Mouse (Mus musculus): Measurements from ENCODE around the gene Katnal1.

Gene Katnal1

DNA sequence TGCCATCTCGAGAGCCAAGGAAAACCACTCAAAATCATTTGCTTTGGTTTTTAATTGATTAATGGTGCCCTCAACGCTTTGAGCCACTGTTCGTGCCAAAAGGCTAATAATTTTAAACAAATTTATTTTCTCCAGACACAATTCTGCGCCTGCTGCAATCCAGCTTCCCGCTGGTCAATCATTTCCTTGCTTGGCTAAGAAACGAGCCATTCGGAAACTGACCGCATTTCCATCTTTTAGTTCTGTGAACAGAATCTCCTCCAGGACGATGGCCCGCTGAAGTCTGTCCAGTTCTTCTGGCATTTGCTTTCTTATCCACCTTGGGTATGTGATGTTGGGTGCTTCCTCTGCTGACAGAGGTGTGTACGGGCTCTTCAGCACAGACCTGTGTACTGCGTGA lies 4.5 kb downstream of the Katnal1 start:
- DNase-seq: no peak

DNA sequence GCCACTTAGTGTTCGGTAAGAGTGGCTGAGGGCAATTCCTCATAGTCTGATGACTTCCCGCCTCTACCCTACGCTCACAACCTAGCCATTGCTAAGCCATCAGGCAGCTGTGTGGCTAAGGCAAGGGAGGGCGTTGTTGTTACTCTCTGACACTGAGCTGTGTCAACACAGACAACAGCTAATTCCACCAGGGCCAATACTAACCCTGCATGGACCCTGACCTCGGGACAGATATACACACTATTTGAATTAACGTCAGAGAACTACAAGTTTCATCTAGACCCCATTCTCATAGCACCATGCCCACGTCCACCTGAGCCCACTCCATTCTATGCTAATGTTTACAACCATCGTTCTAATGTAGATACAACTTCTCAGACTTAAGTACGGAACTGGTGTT lies 5.1 kb downstream of the Katnal1 start:
- DNase-seq: no peak

DNA sequence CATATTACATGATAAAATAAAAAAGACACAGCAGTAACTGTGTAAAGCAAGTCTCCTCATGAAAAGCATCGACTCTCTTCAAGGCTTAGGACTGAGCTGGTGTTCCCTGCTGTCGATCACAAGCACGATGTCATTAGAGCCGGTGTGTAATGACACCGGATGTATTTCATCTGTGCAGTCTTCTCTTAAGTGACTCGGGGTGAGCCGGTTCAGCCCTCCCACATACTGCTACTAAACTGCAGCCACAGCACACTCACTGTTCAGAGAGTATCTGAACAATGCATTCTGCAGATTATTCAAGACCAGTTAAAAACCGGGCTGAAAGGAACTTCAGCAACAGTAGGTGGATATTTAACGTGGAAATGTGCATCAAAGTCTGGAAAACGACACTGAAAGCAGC lies 5.7 kb downstream of the Katnal1 start:
- no peak for DNase-seq

DNA sequence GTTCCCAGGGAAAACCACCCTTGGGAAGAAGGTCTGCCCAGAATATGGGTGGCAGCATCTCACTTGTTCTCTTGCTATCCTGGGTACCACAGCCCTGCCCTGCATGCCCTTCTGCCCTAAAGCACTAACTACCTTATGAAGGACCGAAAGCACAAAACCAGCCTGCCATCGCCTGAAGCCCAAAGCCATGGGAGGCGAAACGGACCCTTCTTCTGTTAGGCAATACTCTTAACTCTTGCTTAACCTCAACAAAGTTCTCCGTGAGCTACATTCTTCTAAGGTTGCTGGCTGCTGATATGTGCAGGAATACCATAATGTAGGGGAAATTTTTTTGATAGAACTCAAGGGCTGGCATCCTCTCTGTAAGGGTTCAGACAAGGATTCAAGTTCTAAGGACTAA lies 6.3 kb downstream of the Katnal1 start:
- DNase-seq: no peak

DNA sequence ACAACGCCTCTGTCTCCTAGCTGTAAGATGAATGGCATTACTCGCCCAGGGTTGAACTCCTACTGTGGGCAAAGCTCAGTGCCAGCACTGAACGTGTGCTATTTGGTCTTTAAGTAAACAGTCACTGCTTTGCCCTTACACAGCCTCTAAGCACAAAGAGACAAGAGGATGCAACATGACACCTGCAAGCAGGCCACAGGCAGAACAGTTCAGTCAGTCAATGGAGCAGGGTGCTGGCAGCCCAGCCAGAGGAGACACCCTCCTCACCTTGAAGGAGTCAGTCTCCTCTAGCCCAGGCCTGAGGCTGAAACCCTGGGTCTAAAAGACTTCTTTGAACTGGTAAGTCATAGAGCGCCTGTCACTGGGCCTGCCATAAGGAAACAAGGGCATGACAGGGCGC lies 11.1 kb downstream of the Katnal1 start:
- no peak for DNase-seq

DNA sequence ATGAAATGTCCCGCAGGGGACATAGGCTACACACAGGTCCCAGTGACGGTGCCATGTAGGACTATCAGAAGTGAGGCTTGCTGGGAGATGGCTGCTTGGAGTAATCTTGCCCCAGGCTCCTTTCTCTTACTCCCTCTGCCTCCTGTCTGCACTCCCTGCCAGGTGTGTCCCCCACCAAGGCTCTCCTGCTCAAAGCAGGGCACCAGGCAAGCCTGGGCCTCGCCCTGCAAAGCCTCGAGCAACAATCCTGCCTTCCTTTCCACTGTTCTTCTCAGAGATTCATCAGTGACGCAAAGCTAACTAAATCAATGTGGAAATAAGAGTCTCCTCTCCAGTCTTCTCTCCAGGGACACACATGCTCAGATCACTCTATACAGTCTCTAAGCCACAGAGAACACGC lies 12.3 kb downstream of the Katnal1 start:
- no peak for DNase-seq

DNA sequence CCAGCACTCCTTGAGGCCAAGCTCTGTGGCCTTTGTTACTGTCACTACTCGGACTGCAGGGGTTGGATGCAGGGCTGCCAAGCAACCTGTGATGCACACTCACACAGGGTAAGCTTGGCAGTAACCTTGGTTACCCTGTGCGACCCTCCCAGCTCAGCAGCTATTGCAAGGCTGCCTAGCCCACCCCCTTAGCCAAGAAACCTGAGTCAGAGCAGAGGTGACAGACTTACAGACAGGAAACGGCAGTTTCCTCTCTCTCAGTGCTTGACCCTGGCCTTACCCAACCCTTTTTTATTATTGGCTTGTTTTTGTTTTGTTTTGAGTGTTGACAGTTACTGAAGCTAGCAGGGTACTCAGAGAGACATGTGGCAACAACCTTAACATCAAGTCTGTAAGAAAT lies 16.9 kb downstream of the Katnal1 start:
- DNase-seq: no peak

DNA sequence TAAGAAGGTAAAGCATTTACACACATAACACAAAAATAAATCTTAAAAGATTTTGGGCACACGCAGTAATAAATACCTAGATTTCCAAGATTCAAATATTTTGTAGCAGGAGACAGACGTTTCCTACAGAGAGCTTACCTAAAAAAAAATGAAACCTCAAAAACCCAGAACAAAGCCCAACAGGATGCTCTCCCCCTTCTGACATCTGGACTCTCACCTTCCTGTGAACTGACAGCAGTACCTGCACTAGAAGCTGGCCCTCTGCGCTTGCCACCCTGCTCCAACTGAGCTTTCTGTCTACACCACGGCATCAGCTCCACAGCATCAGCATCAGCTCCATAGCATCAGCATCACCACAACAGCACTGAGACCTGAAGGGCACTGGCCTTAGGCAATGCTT lies 19.1 kb downstream of the Katnal1 start:
- DNase-seq: no peak

DNA sequence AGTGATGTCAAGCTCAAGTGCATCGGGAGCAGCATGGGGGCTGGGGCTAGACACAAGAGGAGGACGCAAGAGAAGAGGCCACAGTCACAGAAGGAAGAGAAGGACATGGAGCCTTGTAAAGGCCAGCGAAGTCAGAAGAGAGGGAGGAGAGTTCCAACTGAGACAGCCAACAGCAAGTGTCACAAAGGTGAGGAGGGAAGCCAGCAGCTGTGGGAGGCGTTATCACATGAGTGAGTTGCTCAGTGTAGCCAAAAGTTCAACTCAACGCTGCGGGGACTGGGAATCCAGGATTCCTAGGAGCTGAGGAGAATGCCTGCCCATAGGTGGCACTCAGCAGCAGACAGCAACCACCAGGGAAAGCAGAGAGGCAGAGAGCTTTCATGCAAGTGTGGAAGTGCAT lies 19.7 kb downstream of the Katnal1 start:
- no peak for DNase-seq

DNA sequence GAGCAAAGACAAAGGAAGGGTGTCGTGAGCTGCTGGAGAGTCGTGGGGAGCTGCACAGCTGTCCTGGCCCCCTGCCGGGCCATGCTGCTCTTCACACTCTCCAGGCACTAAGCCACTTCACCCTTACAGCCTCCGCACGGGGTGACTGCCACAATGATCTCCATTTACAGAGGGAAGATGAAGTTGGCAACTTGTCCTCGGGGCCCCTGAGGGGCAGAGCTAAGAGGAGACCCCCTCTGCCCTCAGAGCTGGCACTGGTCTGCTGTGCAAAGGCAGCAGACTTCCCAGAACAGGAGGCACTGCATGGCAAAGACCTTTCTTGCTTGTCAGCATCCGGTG lies 20.1 kb downstream of the Katnal1 start:
- no peak for DNase-seq

DNA sequence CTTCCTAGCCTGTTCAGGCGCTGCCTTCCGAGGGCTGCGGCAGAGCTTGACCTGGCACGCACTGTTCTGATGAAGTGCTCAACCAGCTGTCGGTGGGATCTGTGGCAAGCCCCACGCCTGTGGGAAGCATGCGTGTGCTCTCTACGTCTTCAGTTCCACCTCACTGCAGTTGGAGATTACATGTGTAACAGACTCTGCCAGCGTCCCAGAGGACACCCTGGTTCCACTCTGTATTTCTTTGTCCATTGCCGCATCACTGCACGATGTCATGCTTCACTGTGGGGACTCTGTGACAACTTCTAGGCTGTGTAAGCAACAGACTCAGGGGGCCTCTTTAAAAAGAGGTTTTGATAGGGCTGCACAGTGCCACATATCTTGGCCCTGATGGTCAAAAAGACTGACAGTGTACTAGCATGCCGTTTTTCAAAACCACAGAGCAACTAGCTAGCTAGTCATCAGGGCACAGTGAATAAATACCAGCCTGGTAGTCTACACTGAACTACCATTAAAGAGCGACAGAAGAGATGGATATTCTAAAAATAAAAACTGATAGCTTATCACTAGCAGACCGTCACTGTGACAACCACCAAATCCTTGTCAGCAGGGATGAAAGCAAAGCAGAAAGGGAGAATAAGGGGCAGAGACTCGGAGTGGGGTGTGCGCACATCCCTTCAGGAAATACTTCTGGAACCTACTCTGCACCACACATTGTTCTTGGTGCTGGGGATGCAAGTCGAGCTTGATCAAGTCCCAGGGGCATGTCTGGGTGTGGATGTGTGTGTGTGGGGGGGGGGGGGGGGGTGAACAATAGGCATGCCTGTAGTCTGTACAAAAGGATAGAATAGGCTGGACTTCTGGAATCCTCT lies 20.7 kb downstream of the Katnal1 start:
- DNase-seq: no peak

DNA sequence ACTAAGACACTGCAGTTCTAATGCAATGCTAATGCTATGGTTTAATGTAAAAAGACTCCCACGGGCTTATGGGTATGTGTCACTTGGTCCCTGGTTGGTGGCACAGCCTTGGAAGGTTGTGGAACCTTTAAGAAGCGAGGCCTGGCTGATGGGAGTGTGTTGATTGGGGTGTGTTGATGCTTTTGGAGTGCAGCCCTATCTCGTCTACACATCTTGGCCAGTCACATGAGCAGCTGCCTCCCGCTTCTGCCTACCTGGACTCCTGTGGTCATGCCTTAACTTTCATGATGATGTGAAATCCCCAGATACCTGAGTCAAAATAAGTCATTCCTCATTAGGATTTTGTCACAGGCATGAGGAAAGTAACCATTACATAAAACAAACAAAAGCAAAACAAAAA lies 22.8 kb downstream of the Katnal1 start:
- DNase-seq: no peak

DNA sequence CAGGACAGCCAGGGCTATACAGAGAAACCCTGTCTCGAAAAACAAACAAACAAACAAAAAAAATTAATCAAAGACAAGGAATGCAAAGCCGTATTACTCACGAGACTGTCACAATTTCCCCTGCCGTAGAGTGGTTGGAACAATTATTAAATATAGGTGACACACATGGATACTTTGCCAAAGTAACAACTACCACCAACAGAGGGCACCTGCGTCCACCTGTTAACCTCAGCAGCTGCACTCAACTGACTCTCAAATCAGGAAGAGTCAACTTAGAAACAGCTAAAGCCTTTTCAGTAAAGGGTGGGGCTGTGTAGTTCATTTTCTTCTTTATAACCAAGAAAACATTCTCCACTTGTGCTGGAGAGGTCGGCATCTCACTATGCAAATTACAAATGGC lies 24.3 kb downstream of the Katnal1 start:
- DNase-seq: peak; percentile 80

DNA sequence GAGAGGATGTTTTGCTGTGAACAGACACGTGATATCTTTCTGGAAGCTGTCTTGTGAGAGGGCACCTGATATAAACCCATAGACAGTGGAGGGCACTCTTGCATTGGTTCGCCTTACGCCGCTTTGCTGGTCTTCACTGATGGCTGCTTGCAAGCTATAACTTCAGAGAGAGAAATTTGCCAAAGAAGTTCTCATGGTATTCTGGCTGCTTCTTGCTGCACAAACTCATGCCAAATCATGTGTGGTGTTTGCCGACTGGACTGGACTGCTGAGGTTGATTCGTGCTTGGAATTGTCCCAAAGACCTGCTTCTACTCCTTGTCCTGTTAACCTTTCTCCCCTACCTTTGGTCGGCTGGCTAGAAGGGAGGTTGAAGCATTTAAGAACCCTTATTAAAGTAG lies 29.8 kb downstream of the Katnal1 start:
- DNase-seq: no peak

DNA sequence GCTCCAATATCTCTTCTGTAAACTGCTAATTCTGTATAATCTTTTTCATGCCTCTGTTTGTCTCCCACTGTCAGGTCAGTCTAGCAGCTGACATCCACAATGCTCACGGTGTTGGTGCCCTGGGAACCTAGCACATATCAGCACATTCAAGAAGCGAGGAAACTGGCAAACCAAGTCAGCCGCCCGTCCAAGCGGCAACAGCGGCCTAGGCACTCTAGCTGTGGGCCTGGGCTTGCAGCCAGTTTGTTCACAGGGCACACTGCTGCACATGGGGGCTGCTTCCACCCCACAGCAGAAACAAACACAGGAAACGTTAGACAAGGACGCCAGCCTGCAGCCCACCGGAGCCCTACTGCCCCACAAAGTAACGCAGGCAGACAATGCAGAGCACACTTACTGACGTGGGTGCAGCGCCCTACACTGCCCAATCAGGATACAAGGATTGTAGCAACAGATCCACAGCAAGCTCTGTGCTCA lies 31.1 kb downstream of the Katnal1 start:
- no peak for DNase-seq

DNA sequence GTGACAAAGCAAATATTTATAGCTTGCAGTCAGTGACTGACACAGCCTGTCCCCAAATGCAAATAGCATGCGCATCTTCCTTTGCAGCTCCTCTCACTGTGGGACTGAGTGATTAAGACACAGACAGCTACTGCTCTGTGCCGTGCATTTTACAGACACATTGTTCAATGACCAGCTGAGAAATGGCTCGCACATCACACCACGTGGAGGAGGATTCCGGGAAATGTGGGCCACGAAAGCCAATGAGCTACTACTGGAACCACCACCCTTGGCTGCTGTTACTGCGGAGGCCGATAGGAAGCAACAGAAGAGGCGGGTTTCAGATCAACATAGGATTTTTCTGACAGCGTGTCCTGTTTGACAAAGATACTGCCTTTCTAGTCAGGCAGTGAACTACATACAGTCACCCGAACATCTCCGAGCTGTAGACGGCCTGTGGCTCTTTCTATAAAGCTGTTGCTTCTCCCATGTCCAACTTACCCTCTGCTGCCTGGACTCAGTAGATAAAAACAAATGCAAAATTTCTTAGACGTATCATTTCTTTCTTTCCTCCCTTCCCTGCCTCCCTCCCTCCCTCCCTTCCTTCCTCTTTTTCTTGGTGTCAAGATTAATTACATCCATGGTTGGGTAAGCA lies 31.9 kb downstream of the Katnal1 start:
- no peak for DNase-seq

DNA sequence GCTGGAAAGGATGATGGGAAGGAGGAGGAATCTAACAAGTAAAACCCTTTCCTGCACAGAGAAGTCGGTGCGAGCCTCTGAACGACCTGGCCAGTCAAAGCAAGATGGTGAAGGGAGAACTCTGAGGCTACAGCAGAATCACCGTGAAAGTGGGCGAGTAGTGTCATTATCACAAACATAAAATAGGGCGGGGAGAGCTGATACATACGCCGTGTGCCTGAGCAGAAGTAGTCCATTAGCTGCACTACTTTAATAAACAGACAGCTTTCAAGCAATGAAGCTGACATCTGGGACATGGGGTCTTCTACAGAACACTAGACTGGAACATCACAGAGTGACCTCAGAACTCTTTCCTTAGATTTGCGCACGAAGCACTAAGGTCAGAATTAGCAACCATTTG lies 32.6 kb downstream of the Katnal1 start:
- DNase-seq: no peak

DNA sequence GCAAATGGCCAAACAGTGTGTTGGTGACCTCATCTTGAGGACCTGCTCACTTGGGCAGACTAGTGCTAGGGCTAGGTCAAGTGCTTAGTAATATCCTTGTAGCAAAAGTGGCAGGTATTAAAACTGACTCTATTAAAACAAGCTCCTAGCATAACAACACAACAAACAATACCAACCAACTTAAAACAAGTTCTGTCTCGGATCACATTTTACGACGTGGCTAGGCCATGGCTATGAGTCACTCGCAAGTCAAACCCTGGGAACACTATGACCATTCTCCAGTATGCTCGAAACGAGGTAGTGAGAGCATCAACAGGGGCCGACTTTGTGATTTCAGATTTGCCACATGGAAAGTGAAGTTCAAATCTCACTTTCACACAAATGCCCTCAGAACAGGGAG lies 33.3 kb downstream of the Katnal1 start:
- no peak for DNase-seq

DNA sequence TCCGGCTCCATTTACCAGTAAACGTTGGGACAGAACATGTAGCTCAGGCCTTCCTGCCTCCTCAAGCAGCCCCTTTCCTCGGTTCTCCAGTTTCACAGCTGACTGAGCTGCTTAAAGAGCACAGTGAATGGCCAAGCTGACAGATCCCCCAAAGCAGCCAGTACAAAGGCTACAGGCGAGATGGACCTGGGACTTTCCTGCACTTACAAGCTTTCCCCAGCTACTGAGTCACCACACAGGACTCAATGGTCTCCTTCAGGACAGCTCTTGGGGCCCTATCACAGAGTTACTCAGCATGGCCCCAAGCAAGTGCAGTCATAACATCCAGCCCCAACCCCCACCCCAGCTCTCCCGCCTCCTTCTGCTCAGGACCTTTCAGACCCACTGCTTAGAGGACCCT lies 34.1 kb downstream of the Katnal1 start:
- no peak for DNase-seq

DNA sequence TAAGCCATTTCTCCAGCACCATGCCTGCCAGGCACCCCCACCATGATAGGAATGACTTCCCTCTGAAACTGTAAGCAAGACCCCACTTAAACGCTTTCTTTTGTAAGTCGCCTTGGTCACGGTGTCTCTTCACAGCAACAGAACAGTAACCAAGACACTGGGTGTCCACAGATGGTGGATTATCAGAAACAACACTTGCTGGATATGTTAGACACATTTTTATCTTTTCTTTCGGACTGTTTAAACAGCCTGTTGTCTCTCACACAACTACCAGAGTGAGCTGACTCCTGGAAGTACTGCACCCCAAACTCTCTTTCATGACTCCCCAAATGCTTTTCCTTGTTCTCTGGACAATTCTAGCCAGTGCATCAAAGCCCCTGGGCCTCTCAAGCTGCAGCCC lies 38.9 kb downstream of the Katnal1 start:
- DNase-seq: no peak

DNA sequence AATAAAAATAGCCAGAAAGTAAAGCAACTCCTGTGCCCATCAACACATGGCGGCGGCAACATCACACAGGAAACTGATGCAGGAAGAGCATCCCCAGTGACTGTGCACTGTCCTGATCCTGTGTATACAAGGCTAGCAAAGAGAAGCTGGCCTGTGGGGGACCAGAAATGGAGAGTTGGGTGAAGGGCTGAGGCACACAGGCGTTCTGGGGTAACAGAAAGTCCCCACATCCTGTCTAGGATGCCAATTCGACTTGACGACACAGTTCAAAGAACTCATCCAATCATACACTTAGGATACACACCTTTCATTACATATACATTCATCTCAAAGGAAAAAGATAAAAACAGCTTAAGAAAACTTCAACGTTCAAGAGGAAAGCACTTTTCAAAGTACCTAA lies 41.1 kb downstream of the Katnal1 start:
- no peak for DNase-seq

DNA sequence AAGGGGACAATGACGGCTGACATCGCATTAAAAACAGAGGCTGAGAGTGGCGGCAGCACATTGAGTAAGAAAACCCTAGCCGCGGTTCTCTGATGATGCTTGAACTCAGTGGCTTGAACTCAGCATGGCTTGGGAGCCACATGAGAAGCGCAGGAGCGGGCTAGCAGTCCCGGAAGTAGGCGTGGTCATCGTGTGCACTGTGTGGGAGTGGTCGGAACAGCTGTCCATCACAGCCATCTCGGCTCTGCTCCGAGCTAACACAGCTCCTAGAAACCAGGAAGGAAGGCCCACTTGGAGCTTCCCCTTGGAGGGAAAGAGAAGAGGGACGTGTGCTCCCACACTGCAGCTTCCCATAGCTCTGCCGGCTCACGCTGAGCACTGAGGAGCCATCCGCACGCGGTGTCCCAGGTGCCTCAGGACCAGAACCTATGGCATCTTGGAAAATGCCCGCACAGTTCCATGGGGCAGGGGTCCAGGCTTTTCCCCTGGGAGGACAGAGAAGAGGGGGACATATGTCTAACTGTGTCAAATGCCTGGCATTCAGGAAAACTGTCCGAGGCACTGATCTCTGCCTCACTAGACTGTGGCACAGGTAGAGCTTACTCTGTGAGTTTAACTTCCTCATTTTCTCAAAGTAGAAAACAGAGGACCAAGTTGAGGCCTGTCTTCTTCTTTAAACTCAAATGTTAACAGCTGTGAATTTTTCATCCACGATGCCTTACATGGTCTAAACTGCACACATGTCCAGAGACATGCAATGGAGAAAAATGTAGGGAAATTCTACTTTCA lies 43.1 kb downstream of the Katnal1 start:
- no peak for DNase-seq

DNA sequence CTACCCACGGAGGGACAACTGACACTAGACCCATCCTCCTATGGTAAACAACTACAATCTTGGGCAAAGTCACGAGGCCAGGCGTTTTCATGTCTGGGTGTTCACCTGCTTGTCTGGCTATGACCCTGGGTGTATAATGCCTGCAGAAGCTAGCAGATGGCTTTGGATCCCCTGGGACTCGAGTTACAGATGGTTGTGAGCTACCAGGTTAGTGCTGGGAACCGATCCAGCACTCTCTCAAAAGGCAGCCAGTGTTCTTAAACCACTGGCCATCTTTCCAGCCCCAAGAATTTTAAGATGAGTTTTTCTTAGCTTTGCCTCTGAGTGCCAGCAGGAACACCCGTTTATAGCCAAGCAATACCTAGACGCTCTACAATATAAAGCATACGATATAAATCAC lies 45.4 kb downstream of the Katnal1 start:
- no peak for DNase-seq

DNA sequence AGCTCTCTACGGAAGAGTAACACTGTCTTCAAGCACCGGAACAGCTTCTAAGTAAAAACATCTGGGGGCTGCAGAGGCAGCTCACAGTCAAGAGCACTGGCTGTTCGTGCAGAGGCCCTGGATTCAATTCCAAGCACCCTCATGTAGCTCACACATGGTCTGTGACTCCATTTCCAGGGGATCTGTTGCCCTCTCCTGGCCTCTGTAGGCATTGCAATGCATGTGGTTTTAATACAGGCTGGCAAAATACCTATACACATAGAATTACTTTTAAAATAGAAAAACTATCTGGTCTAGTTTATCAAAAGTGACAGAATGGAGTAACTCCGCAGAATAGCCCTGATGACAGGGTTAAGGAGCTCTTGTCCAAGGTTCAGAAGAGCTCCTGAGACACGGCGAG lies 49.9 kb downstream of the Katnal1 start:
- DNase-seq: peak; percentile 49

Data from thymus, postnatal 25 days (tissue).